Mouse (Mus musculus): ENCODE results near the gene Tcf19. TPM values are rescaled to one million over a fixed set of nuclear protein-coding genes. Genes with fewer than 3 reads are reported as not detected.
"Not testable (repeated sequence)": the region's sequence is repeated elsewhere in the genome, so short reads cannot be mapped to it uniquely, and the experiment has no call there.

The Tcf19 gene
- polyA plus RNA-seq, 1 experiment from 2014 or later: 68.7 TPM

DNA sequence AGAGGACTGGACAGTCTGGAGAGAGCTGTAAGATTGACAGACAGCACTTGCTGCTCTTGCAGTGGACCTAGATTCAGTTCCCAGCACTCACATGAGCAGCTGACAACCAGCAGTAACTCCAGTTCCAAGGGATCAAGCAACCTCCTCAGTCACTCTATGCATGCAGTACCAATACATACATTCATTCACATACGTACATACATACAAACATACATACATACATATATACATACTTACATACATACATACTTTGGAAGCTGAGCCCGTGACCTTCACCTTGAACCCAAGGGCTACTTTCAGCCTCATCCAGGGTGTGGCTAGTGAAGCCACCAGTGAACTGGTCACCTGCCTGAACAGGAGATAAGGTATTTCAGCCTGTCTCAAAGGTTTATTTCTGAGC lies 28.6 kb downstream of the Tcf19 start:
- Histone ChIP-seq H3K36me3 (ENCODE audit: control insufficient read depth, insufficient read depth, low read length) (no peaks in the 10 kb centered on the region), H3K27me3 (replicated peaks; ENCODE audit: control insufficient read depth, insufficient read depth, low read length) (no peaks in the 10 kb centered on the region), H3K9ac (ENCODE audit: low read length) (no peak overlapping the region), H3K4me3 (ENCODE audit: low read depth, low read length) (no peak overlapping the region), H3K27ac (ENCODE audit: low read depth) (no peak overlapping the region), H3K4me2 (ENCODE audit: low read length) (no peak overlapping the region), H3K4me1 (replicated peaks; ENCODE audit: control insufficient read depth, insufficient read depth, low read length) (no peaks in the 10 kb centered on the region), H3K9me3 (ENCODE audit: control insufficient read depth, low read length) (no peaks in the 10 kb centered on the region)
- 90% methylated on average over 2 of the region's 2 CpGs for WGBS
- ATAC-seq (replicated peaks; ENCODE audit: low FRiP score, low TSS enrichment, low read depth) (no peak), DNase-seq (ENCODE audit: low spot score) (no peak)

DNA sequence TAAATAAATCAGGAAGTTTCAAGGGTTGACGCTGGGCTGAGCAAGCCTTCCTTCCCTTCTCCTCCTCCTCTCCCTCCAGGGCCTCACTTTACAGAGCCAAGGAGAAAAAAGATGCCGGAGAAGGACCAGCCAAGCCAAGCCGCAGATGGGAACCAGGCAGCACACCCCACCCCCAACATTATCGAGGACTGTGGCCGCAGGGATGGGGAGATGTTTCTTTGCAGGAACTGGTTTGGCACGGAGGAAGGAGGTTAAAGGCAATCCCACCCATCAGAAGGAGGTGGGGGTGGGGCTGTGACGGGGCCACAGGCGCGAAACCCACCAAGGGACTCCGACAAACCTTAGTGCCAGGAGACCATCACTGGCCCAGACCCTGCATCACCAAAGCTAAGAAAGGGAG lies 29.9 kb downstream of the Tcf19 start:
- H3K4me2 ChIP-seq (ENCODE audit: low read length): no peak overlapping the region
- H3K36me3 ChIP-seq (ENCODE audit: control insufficient read depth, insufficient read depth, low read length): no peaks in the 10 kb centered on the region
- no peaks in the 10 kb centered on the region for H3K4me1 ChIP-seq (replicated peaks; ENCODE audit: control insufficient read depth, insufficient read depth, low read length)
- H3K27ac ChIP-seq (ENCODE audit: low read depth): no peak overlapping the region
- H3K4me3 ChIP-seq (ENCODE audit: low read depth, low read length): no peak overlapping the region
- DNase-seq (ENCODE audit: low spot score): no peak
- ATAC-seq (replicated peaks; ENCODE audit: low FRiP score, low TSS enrichment, low read depth): no peak
- 44% methylated on average over 10 of the region's 10 CpGs for WGBS
- H3K9me3 ChIP-seq (ENCODE audit: control insufficient read depth, low read length): no peaks in the 10 kb centered on the region
- H3K9ac ChIP-seq (ENCODE audit: low read length): no peak overlapping the region
- H3K27me3 ChIP-seq (replicated peaks; ENCODE audit: control insufficient read depth, insufficient read depth, low read length): no peaks in the 10 kb centered on the region

DNA sequence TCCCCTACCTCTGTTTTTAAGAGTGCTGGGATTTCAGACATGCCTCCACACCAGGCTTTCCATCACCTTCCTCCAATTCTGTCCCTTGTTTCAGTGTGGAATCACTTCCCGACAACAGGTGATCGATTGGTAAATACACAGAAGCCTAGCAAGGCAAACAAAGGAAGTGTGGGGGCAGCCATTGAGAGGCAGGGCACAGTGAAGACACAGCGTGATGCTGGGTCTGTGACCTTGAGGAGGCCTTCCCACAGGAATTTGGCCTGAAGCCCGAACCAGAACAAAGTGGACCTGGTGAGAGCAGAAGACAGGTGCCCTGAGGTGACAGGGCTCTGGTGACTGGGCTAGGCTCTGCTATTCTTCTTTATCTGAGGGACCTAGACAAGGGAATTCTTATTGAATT lies 30.9 kb downstream of the Tcf19 start:
- Histone ChIP-seq H3K4me2 (ENCODE audit: low read length) (no peak overlapping the region), H3K4me1 (replicated peaks; ENCODE audit: control insufficient read depth, insufficient read depth, low read length) (no peaks in the 10 kb centered on the region), H3K27ac (ENCODE audit: low read depth) (no peak overlapping the region), H3K9me3 (ENCODE audit: control insufficient read depth, low read length) (no peaks in the 10 kb centered on the region), H3K36me3 (ENCODE audit: control insufficient read depth, insufficient read depth, low read length) (no peaks in the 10 kb centered on the region), H3K4me3 (ENCODE audit: low read depth, low read length) (no peak overlapping the region), H3K27me3 (replicated peaks; ENCODE audit: control insufficient read depth, insufficient read depth, low read length) (no peaks in the 10 kb centered on the region), H3K9ac (ENCODE audit: low read length) (no peak overlapping the region)
- no peak for DNase-seq (ENCODE audit: low spot score)
- 30% methylated on average over 4 of the region's 4 CpGs for WGBS
- no peak for ATAC-seq (replicated peaks; ENCODE audit: low FRiP score, low TSS enrichment, low read depth)

DNA sequence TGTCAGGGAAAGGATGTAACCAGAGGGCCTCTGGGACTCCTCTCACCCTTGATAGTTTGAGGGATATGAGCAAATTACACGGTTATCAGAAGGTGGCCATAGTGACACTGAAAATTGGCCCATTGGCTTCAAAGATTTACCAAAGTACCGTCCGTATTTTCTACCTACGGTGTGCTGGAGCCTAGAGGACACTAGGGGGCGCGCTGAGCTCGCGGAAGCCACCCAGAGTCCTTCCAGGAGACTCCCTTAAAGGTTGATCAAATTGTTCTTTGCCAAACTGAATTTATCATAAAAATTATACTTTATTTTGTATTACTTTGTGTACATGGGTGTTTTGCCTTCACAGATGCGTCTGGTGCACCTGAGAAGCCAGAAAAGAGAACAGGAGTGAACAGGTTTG lies 32.6 kb downstream of the Tcf19 start:
- Histone ChIP-seq H3K4me2 (ENCODE audit: low read length) (no peak overlapping the region), H3K9ac (ENCODE audit: low read length) (no peak overlapping the region), H3K27ac (ENCODE audit: low read depth) (no peak overlapping the region), H3K4me3 (ENCODE audit: low read depth, low read length) (no peak overlapping the region), H3K4me1 (replicated peaks; ENCODE audit: control insufficient read depth, insufficient read depth, low read length) (no peaks in the 10 kb centered on the region), H3K36me3 (ENCODE audit: control insufficient read depth, insufficient read depth, low read length) (no peaks in the 10 kb centered on the region), H3K9me3 (ENCODE audit: control insufficient read depth, low read length) (no peaks in the 10 kb centered on the region), H3K27me3 (replicated peaks; ENCODE audit: control insufficient read depth, insufficient read depth, low read length) (no peaks in the 10 kb centered on the region)
- WGBS: 1% methylated on average over 9 of the region's 9 CpGs
- ATAC-seq (replicated peaks; ENCODE audit: low FRiP score, low TSS enrichment, low read depth) (no peak; the same call in 1 of the 2 replicates), DNase-seq (ENCODE audit: low spot score) (peak; percentile 73)

DNA sequence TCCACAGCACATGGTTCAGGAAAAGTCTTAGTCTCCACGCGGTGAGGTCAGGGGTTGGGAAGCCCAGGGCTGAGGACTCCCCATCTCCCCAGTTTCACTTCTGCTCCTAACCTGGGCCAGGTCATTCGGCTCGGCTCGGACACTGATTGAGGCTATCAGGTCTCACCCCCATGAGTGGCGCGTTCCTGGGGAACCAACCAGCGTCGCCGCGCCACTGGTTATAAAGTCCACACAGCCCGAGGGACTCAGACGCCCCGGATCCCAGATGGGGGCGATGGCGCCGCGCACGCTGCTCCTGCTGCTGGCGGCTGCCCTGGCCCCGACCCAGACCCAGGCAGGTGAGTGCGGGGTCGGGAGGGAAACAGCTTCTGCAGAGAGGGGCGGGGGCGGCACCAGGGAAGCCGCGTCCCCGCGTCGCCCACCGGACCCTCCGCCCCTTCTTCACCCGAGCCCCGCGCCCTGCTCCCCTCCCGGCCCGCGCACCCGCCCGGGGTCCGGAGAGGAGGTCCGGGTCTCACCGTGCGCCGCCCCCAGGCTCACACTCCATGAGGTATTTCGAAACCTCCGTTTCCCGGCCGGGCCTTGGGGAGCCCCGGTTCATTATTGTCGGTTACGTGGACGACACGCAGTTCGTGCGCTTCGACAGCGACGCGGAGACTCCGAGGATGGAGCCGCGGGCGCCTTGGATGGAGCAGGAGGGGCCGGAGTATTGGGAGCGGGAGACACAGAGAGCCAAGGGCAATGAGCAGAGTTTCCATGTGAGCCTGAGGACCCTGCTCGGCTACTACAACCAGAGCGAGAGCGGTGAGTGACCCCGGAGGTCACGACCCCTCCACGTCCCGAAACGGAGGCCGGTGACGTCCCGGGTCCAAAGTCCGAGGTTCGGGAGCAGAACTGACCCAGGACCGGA lies 46.5 kb downstream of the Tcf19 start, which contains the start of gene H2-Q10:
TSS of gene H2-Q10 (plus strand) at position 248 of the 910 bp plus-strand sequence.
- no peaks in the 10 kb centered on the region for H3K9me3 ChIP-seq (ENCODE audit: control insufficient read depth, low read length)
- peak within 1 kb of the TSS; percentile 80 for H3K4me2 ChIP-seq (ENCODE audit: low read length)
- H3K9ac ChIP-seq (ENCODE audit: low read length): peak within 1 kb of the TSS; percentile 16
- DNase-seq (ENCODE audit: low spot score): peak; percentile 57
- no peak for ATAC-seq (replicated peaks; ENCODE audit: low FRiP score, low TSS enrichment, low read depth)
- H3K27ac ChIP-seq (ENCODE audit: low read depth): no peak within 1 kb of the TSS
- peaks cover 23% of the 10 kb centered on the region for H3K27me3 ChIP-seq (replicated peaks; ENCODE audit: control insufficient read depth, insufficient read depth, low read length)
- H3K36me3 ChIP-seq (ENCODE audit: control insufficient read depth, insufficient read depth, low read length): no peaks in the 10 kb centered on the region
- H3K4me3 ChIP-seq (ENCODE audit: low read depth, low read length): peak within 1 kb of the TSS; percentile 41
- WGBS: under 1% methylated on average over 70 of the region's 80 CpGs
- no peaks in the 10 kb centered on the region for H3K4me1 ChIP-seq (replicated peaks; ENCODE audit: control insufficient read depth, insufficient read depth, low read length)

DNA sequence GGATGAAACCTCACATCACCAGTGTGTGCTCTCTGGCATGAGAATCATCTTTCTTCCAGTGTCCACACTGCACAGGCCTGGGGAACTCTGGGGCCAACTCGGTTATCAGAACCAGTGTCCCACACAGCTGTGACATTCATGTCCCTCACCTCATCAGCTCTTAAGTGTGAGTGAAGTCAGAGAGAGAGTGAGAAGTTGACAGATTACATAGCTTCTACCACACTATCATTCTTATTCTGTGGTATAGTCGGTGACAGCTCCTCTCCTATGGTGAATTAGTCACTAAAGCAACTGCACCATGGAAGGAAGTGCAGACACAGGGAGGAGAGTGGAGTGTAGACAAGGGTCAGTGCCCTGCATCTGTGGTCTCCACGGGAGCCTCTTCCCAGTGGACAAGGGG lies 47.7 kb downstream of the Tcf19 start:
- 64% methylated on average over 3 of the region's 3 CpGs for WGBS
- not testable (repeated sequence) for H3K4me2 ChIP-seq (ENCODE audit: low read length); H3K9ac ChIP-seq (ENCODE audit: low read length); H3K9me3 ChIP-seq (ENCODE audit: control insufficient read depth, low read length); H3K4me1 ChIP-seq (replicated peaks; ENCODE audit: control insufficient read depth, insufficient read depth, low read length); H3K4me3 ChIP-seq (ENCODE audit: low read depth, low read length); H3K27ac ChIP-seq (ENCODE audit: low read depth); ATAC-seq (replicated peaks; ENCODE audit: low FRiP score, low TSS enrichment, low read depth); DNase-seq (ENCODE audit: low spot score); H3K36me3 ChIP-seq (ENCODE audit: control insufficient read depth, insufficient read depth, low read length)
- H3K27me3 ChIP-seq (replicated peaks; ENCODE audit: control insufficient read depth, insufficient read depth, low read length): peaks cover 23% of the 10 kb centered on the region

DNA sequence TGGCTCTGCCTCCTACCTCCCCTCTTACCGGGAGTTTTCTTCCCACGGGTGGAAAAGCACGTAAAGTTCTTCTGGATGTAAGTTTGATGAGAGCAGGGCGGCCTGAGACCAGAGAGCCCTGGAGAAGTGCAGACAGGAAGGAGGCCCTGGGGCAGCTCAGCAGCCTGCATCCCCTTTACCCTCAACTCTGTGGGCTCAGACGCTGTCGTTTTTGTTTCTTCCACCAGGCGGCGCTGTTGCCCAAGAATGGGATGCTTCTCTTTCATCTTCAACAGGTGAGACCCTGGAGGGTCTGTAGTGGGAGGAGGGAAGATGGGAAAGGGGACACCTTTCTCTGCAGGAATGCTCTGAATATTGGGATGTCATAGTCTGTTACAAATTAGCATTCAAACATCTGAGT lies 51.0 kb downstream of the Tcf19 start:
- not testable (repeated sequence) for H3K4me3 ChIP-seq (ENCODE audit: low read depth, low read length); H3K9me3 ChIP-seq (ENCODE audit: control insufficient read depth, low read length); H3K4me2 ChIP-seq (ENCODE audit: low read length); H3K4me1 ChIP-seq (replicated peaks; ENCODE audit: control insufficient read depth, insufficient read depth, low read length); H3K36me3 ChIP-seq (ENCODE audit: control insufficient read depth, insufficient read depth, low read length); H3K27ac ChIP-seq (ENCODE audit: low read depth); H3K9ac ChIP-seq (ENCODE audit: low read length); ATAC-seq (replicated peaks; ENCODE audit: low FRiP score, low TSS enrichment, low read depth)
- DNase-seq (ENCODE audit: low spot score): peak; percentile 84
- 10% methylated on average over 8 of the region's 8 CpGs for WGBS
- H3K27me3 ChIP-seq (replicated peaks; ENCODE audit: control insufficient read depth, insufficient read depth, low read length): peaks cover 18% of the 10 kb centered on the region
